26 mouse cellular contexts compared by ENCODE assay signal in genomic region chr2:121127536-121127935, GRCm38 (mm10). TPM values are rescaled to one million over a fixed set of nuclear protein-coding genes. Genes with fewer than 3 reads are reported as not detected.
DNase-seq lines count a peak whose midpoint lies in the region; ATAC-seq and TF ChIP-seq lines count a peak whose summit lies in the region.
"Had no signal": no experiment of that assay in that cellular context is flagged by ENCODE, and none has a peak within 500 bp of the region (broad histone marks: within the 10 kb centered on the region; RNA-seq: fewer than 3 reads in every experiment).

No protein-coding gene starts in this region.

- POLR2A ChIA-PET in Patski (lab: Charles Lee): no interaction called here

- in situ Hi-C loops in Patski (cut with MboI; ENCODE audit: low pct_unique_long_range_greater_than_20kb): no loop called here

- no peak overlapping the region for H3K4me2 ChIP-seq in kidney, embryonic 14.5 days (replicated peaks; ENCODE audit: low read depth, low read length)
- H3K4me2 ChIP-seq in midbrain, embryonic 14.5 days (ENCODE audit: low read length): no peak overlapping the region
- H3K4me2 ChIP-seq: embryonic facial prominence, embryonic 12.5 days; embryonic facial prominence, embryonic 15.5 days; heart, embryonic 11.5 days; hindbrain, embryonic 12.5 days had no signal

- 50% methylated on average over 1 of the region's 1 CpGs for WGBS in kidney, adult 2 months
- WGBS in kidney, embryonic 14.5 days: 71% methylated on average over 1 of the region's 1 CpGs
- 85% methylated on average over 1 of the region's 1 CpGs for WGBS in midbrain, embryonic 14.5 days

- ATAC-seq in kidney, embryonic 14.5 days (ENCODE audit: low FRiP score, low TSS enrichment): no peak
- peak; percentile 26 for ATAC-seq in Patski
- no peak for ATAC-seq in midbrain, embryonic 14.5 days (ENCODE audit: low FRiP score, low TSS enrichment)
- ATAC-seq: CD4-positive, CD25-positive, alpha-beta regulatory T cell, adult 4 months; forebrain, embryonic 14.5 days; forebrain, postnatal 0 days; hindbrain, embryonic 16.5 days had no signal

- DNase-seq in kidney, adult 2 months: peak; percentile 71
- no peak for DNase-seq in kidney, postnatal 14 days
- peak; percentile 28 to 47 for DNase-seq in kidney, postnatal 25 days
- peak; percentile 12 for DNase-seq in 3T3-L1 (ENCODE audit: low read depth, low spot score)
- DNase-seq in Patski (ENCODE audit: low read depth, low spot score): peak; percentile 49
- DNase-seq in midbrain, embryonic 14.5 days: no peak
- DNase-seq: adrenal gland, postnatal 10 days; adrenal gland, postnatal 36 days; cerebellum, adult 18-20 months; cerebellum, adult 9-10 months; cerebellum, postnatal 14 days; forebrain, postnatal 0 days; gastrocnemius, adult 2 months; gastrocnemius, postnatal 14 days had no signal

- H3K9me3 ChIP-seq in kidney, embryonic 14.5 days (ENCODE audit: control insufficient read depth, low read length): no peaks in the 10 kb centered on the region
- H3K9me3 ChIP-seq in midbrain, embryonic 14.5 days (ENCODE audit: control insufficient read depth, low read length): no peaks in the 10 kb centered on the region
- H3K9me3 ChIP-seq: embryonic facial prominence, embryonic 12.5 days; embryonic facial prominence, embryonic 15.5 days; hindbrain, embryonic 12.5 days had no signal

- no peaks in the 10 kb centered on the region; the same call in 1 of the 2 replicates for H3K4me1 ChIP-seq in kidney, adult 2 months (ENCODE audit: control insufficient read depth, insufficient read depth, low read length)
- H3K4me1 ChIP-seq in kidney, embryonic 14.5 days (ENCODE audit: control insufficient read depth, insufficient read depth, low read length): no peaks in the 10 kb centered on the region
- no peaks in the 10 kb centered on the region for H3K4me1 ChIP-seq in midbrain, embryonic 14.5 days (ENCODE audit: control insufficient read depth, insufficient read depth, low read length)
- H3K4me1 ChIP-seq: embryonic facial prominence, embryonic 12.5 days; embryonic facial prominence, embryonic 15.5 days; hindbrain, embryonic 12.5 days had no signal

- no peaks in the 10 kb centered on the region for H3K27me3 ChIP-seq in kidney, adult 2 months (replicated peaks; ENCODE audit: control insufficient read depth, insufficient read depth, low read length)
- H3K27me3 ChIP-seq in kidney, embryonic 14.5 days (ENCODE audit: control insufficient read depth, insufficient read depth, low read length): no peaks in the 10 kb centered on the region
- peaks cover 5% of the 10 kb centered on the region for H3K27me3 ChIP-seq in Patski
- H3K27me3 ChIP-seq in midbrain, embryonic 14.5 days (ENCODE audit: control insufficient read depth, insufficient read depth, low read length): no peaks in the 10 kb centered on the region
- H3K27me3 ChIP-seq: embryonic facial prominence, embryonic 12.5 days; embryonic facial prominence, embryonic 15.5 days; hindbrain, embryonic 12.5 days had no signal

- no peak for TF ChIP-seq CTCF in kidney, adult 2 months (conservative IDR thresholded peaks at IDR 0.05; ENCODE audit: insufficient read depth, insufficient read length, low read depth, low read length)
- TF ChIP-seq CTCF in Patski (IDR thresholded peaks at IDR 0.05): no peak

- H3K27ac ChIP-seq in kidney, adult 2 months (ENCODE audit: insufficient read depth, low read depth, low read length): no peak overlapping the region
- no peak overlapping the region for H3K27ac ChIP-seq in kidney, embryonic 14.5 days (ENCODE audit: low read depth, low read length)
- no peak overlapping the region for H3K27ac ChIP-seq in midbrain, embryonic 14.5 days (replicated peaks; ENCODE audit: low read depth, low read length)
- H3K27ac ChIP-seq: embryonic facial prominence, embryonic 12.5 days; embryonic facial prominence, embryonic 15.5 days; gastrocnemius, adult 2 months; hindbrain, embryonic 12.5 days had no signal

- H3K9ac ChIP-seq in kidney, embryonic 14.5 days (ENCODE audit: low read depth, low read length): no peak overlapping the region
- no peak overlapping the region for H3K9ac ChIP-seq in midbrain, embryonic 14.5 days (replicated peaks; ENCODE audit: low read length)
- H3K9ac ChIP-seq: embryonic facial prominence, embryonic 12.5 days; embryonic facial prominence, embryonic 15.5 days; forebrain, postnatal 0 days; hindbrain, embryonic 12.5 days had no signal

- H3K4me3 ChIP-seq in kidney, adult 2 months (ENCODE audit: insufficient read depth, low read depth, low read length): no peak overlapping the region
- H3K4me3 ChIP-seq in kidney, embryonic 14.5 days (ENCODE audit: low read length): no peak overlapping the region
- H3K4me3 ChIP-seq in midbrain, embryonic 14.5 days (replicated peaks; ENCODE audit: low read depth, low read length): no peak overlapping the region
- H3K4me3 ChIP-seq: embryonic facial prominence, embryonic 12.5 days; embryonic facial prominence, embryonic 15.5 days; gastrocnemius, adult 2 months; hindbrain, embryonic 12.5 days had no signal

- CTCF ChIA-PET in Patski (lab: Charles Lee): no interaction called here

- no peaks in the 10 kb centered on the region for H3K36me3 ChIP-seq in kidney, adult 2 months (ENCODE audit: control insufficient read depth, insufficient read depth, low read length)
- no peaks in the 10 kb centered on the region for H3K36me3 ChIP-seq in kidney, embryonic 14.5 days (ENCODE audit: control insufficient read depth, insufficient read depth, low read length)
- H3K36me3 ChIP-seq in midbrain, embryonic 14.5 days (ENCODE audit: control insufficient read depth, insufficient read depth, low read length): no peaks in the 10 kb centered on the region
- H3K36me3 ChIP-seq: embryonic facial prominence, embryonic 12.5 days; embryonic facial prominence, embryonic 15.5 days; hindbrain, embryonic 12.5 days had no signal

- no peak for TF ChIP-seq POLR2A in kidney, adult 2 months (IDR thresholded peaks at IDR 0.05; ENCODE audit: low read depth, low read length)

RNA-seq across cellular contexts. Expression of gene Adal, which starts 12.7 kb away (rescaled TPM):
- 5.6 and 8.0 TPM in 2 replicates for polyA plus RNA-seq in kidney, adult 2 months (2012; rRNA removed)
- polyA plus RNA-seq in kidney, embryonic 14.5 days (2014; fragmentation: Nextera tagmentation; extraction: Ambion mirVana): 16.0 and 22.7 TPM in 2 replicates
- 14.2 TPM for polyA plus RNA-seq in Patski (2021)
- polyA plus RNA-seq in midbrain, embryonic 14.5 days (2014; fragmentation: Nextera tagmentation; extraction: Ambion mirVana): 30.7 and 40.0 TPM in 2 replicates

RNA-seq across cellular contexts. Expression of gene Lcmt2, which starts 12.9 kb away (rescaled TPM):
- polyA plus RNA-seq in kidney, adult 2 months (2012; rRNA removed): 9.8 and 11.6 TPM in 2 replicates
- polyA plus RNA-seq in kidney, embryonic 14.5 days (2014; fragmentation: Nextera tagmentation; extraction: Ambion mirVana): 15.0 and 22.1 TPM in 2 replicates
- polyA plus RNA-seq in Patski (2021): 7.8 TPM
- polyA plus RNA-seq in midbrain, embryonic 14.5 days (2014; fragmentation: Nextera tagmentation; extraction: Ambion mirVana): 18.2 and 23.3 TPM in 2 replicates

RNA-seq across cellular contexts. Expression of gene Tgm7, which starts 17.9 kb away (rescaled TPM):
- 0.08 and 0.15 TPM in 2 replicates for polyA plus RNA-seq in kidney, adult 2 months (2012; rRNA removed)
- polyA plus RNA-seq in kidney, embryonic 14.5 days (2014; fragmentation: Nextera tagmentation; extraction: Ambion mirVana): 0.12 and 0.14 TPM in 2 replicates
- polyA plus RNA-seq in Patski (2021): not detected
- not detected in 2 replicates for polyA plus RNA-seq in midbrain, embryonic 14.5 days (2014; fragmentation: Nextera tagmentation; extraction: Ambion mirVana)
- polyA plus RNA-seq: C2C12; embryonic facial prominence, embryonic 12.5 days; embryonic facial prominence, embryonic 15.5 days; forebrain, embryonic 11.5 days; forebrain, embryonic 14.5 days; forebrain, postnatal 0 days; heart, embryonic 11.5 days; heart, embryonic 14.5 days; heart, postnatal 0 days; hindbrain, embryonic 12.5 days; hindbrain, embryonic 16.5 days had no signal

RNA-seq across cellular contexts. Expression of gene Tgm5, which starts 41.9 kb away (rescaled TPM):
- 0.06 and 0.08 TPM in 2 replicates for polyA plus RNA-seq in kidney, adult 2 months (2012; rRNA removed)
- polyA plus RNA-seq in kidney, embryonic 14.5 days (2014; fragmentation: Nextera tagmentation; extraction: Ambion mirVana): 8.4 and 9.3 TPM in 2 replicates
- polyA plus RNA-seq in Patski (2021): 0.30 TPM
- polyA plus RNA-seq in midbrain, embryonic 14.5 days (2014; fragmentation: Nextera tagmentation; extraction: Ambion mirVana): not detected in 2 replicates
- polyA plus RNA-seq: CD4-positive, CD25-positive, alpha-beta regulatory T cell, adult 4 months; embryonic facial prominence, embryonic 12.5 days; forebrain, embryonic 11.5 days; forebrain, embryonic 14.5 days; heart, embryonic 11.5 days; heart, embryonic 14.5 days; heart, postnatal 0 days; hindbrain, embryonic 12.5 days had no signal

RNA-seq across cellular contexts. Expression of gene Tubgcp4, which starts 42.9 kb away (rescaled TPM):
- polyA plus RNA-seq in kidney, adult 2 months (2012; rRNA removed): 25.8 and 29.7 TPM in 2 replicates
- 36.4 and 59.9 TPM in 2 replicates for polyA plus RNA-seq in kidney, embryonic 14.5 days (2014; fragmentation: Nextera tagmentation; extraction: Ambion mirVana)
- polyA plus RNA-seq in Patski (2021): 32.0 TPM
- polyA plus RNA-seq in midbrain, embryonic 14.5 days (2014; fragmentation: Nextera tagmentation; extraction: Ambion mirVana): 35.9 and 49.2 TPM in 2 replicates

Comparison
In these comparisons a context has a peak if more than half of its experiments do, and no peak if none do; other contexts are left out.
1. DNase-seq: peak in kidney, adult 2 months (single experiment), kidney, postnatal 25 days (2 of 2), 3T3-L1 (single experiment) and Patski (single experiment); none in kidney, postnatal 14 days (single experiment) and midbrain, embryonic 14.5 days (single experiment).